Mouse (Mus musculus) cortical plate, adult 2 months (tissue): ENCODE data around the gene Fth1.

Source experiments
- CTCF ChIP-seq: fragments of 200-500 bp; IDR thresholded peaks from 2 replicates; pipeline ENCODE4 v1.5.1; 2011; ENCODE audit warnings: mild to moderate bottlenecking, control low read depth, low read length; ENCODE audit not compliant: insufficient read depth; ENCODE audit errors: extremely low read depth
- POLR2A ChIP-seq: fragments of 200-500 bp; IDR thresholded peaks from 2 replicates; pipeline ENCODE4 v1.6.1; 2011; ENCODE audit warnings: mild to moderate bottlenecking, low read length, control low read depth; ENCODE audit not compliant: insufficient read depth; ENCODE audit errors: extremely low read depth

- no peak for TF ChIP-seq CTCF
- no peak for TF ChIP-seq POLR2A
These were observed 1.2 kb downstream of the Fth1 start for GRCm38 (mm10) chr19:9981621-9982020.
